Mouse (Mus musculus) heart, postnatal 25 days (tissue): ENCODE measurements around the gene Larp1. TPM values are rescaled to one million over a fixed set of nuclear protein-coding genes. Genes with fewer than 3 reads are reported as not detected.
"Not testable (repeated sequence)": the region's sequence is repeated elsewhere in the genome, so short reads cannot be mapped to it uniquely, and the experiment has no call there.

Experiments used
- DNase-seq: peaks from one replicate; pipeline ENCODE4 v3.0.0; 2022; ENCODE audit warnings: low spot score
- intact Hi-C: fragments of 180-260 bp; cut with DNase I; formaldehyde crosslinking; loops from one replicate; pipeline ENCODE4 v1.15.1; 2025
- total RNA-seq, 2 experiments: library from RNA; stranded (reverse); gene quantifications; 2 replicates each; pipeline ENCODE4 v1.2.3; 2021

Larp1 gene
- total RNA-seq, 2 experiments from 2014 or later: 52.1 to 53.0 TPM

GRCm38 (mm10) chr11:58094766-58095165, 85.9 kb downstream of the Larp1 start:
- no peak for DNase-seq
- intact Hi-C loops: no loop called here

GRCm38 (mm10) chr11:58095561-58095960, 86.7 kb downstream of the Larp1 start:
- intact Hi-C loops: no loop called here
- DNase-seq: no peak

GRCm38 (mm10) chr11:58096160-58096559, 87.3 kb downstream of the Larp1 start:
- intact Hi-C loops: no loop called here
- no peak for DNase-seq

- intact Hi-C loops: no loop called here
Measured at GRCm38 (mm10) chr11:58096821-58097620, 88.2 kb downstream of the Larp1 start.

GRCm38 (mm10) chr11:58097621-58098365, 88.9 kb downstream of the Larp1 start:
- DNase-seq: no peak
- intact Hi-C loops: no loop called here

More at GRCm38 (mm10) chr11:58096821-58097620, 88.2 kb downstream of the Larp1 start:
- no peak for DNase-seq

- DNase-seq, intact Hi-C loops: not testable (repeated sequence)
Measured at GRCm38 (mm10) chr11:58098366-58098720, 89.5 kb downstream of the Larp1 start.

- DNase-seq: no peak
- intact Hi-C loops: loop anchor here (5.0 to 10.0 kb wide), 2 partner anchors 138 to 205 kb away; partner anchors contain the start of gene Zfp692
Measured at GRCm38 (mm10) chr11:58100006-58100405, 91.1 kb downstream of the Larp1 start.

- intact Hi-C loops: loop anchor here (5.0 to 10.0 kb wide), 2 partner anchors 139 to 204 kb away; partner anchors contain the start of gene Zfp692
- no peak for DNase-seq
Measured at GRCm38 (mm10) chr11:58101194-58101720, 92.4 kb downstream of the Larp1 start.

GRCm38 (mm10) chr11:58102146-58102545, 93.3 kb downstream of the Larp1 start:
- intact Hi-C loops: loop anchor here (5.0 to 10.0 kb wide), 2 partner anchors 140 to 203 kb away; partner anchors contain the start of gene Zfp692
- DNase-seq: no peak

- DNase-seq: no peak
Measured at GRCm38 (mm10) chr11:58102581-58103343, 93.9 kb downstream of the Larp1 start.

GRCm38 (mm10) chr11:58103344-58103653, 94.4 kb downstream of the Larp1 start:
- DNase-seq: no peak
- intact Hi-C loops: loop anchor here (1.0 to 10.0 kb wide), 3 partner anchors 96 to 202 kb away; partner anchors contain the start of gene Zfp692

More at GRCm38 (mm10) chr11:58102581-58103343, 93.9 kb downstream of the Larp1 start:
- intact Hi-C loops: loop anchor here (1.0 to 10.0 kb wide), 3 partner anchors 95 to 202 kb away; partner anchors contain the start of gene Zfp692

GRCm38 (mm10) chr11:58103697-58104306, 94.9 kb downstream of the Larp1 start, which contains the start of gene Cnot8:
Cnot8 (plus strand) TSS chr11:58104153.
- DNase-seq: peak; percentile 99
- intact Hi-C loops: loop anchor here (1.0 to 10.0 kb wide), 3 partner anchors 97 to 201 kb away; partner anchors contain the start of gene Zfp692

GRCm38 (mm10) chr11:58104351-58104791, 95.5 kb downstream of the Larp1 start:
- intact Hi-C loops: loop anchor here (5.0 to 10.0 kb wide), 2 partner anchors 142 to 200 kb away; partner anchors contain the start of gene Zfp692

GRCm38 (mm10) chr11:58107009-58107408, 98.1 kb downstream of the Larp1 start:
- DNase-seq: no peak
- intact Hi-C loops: loop anchor here (10.0 kb wide), 1 partner anchor 198 kb away; the partner anchor contains the start of gene Zfp692

More at GRCm38 (mm10) chr11:58104351-58104791, 95.5 kb downstream of the Larp1 start:
- DNase-seq: peak; percentile 12

- intact Hi-C loops: loop anchor here (10.0 kb wide), 1 partner anchor 197 kb away; the partner anchor contains the start of gene Zfp692
- no peak for DNase-seq
Measured at GRCm38 (mm10) chr11:58107664-58108337, 98.9 kb downstream of the Larp1 start.
